Mouse (Mus musculus): ENCODE measurements around the gene Ccdc9b.

Gene Ccdc9b

DNA sequence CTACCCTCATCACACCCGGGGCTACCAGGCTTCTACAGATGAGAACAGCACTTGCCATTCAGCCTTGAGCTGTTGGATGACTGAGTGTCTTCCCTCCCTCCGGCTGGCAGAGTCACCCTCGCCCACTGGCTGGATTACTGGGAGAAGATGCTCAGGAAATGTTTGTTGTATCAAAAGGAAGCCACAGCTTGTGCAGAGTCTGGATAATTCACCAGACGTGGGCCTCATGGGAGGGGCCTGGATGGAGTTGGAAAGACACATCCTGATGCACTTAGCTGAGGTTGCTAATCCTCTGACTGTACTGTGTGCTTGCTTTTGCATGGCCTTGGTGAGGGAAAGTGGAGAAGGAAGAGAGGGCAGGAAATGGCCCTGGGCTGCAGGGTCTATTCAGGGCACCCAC lies 6.4 kb downstream of the Ccdc9b start:
- in situ Hi-C loops (cut with MboI; ENCODE audit: low pct_unique_long_range_greater_than_20kb in 1 of 2, low sequenced_read_pairs in 2 of 2, unreplicated experiment in 1 of 2) = no loop called here

GRCm38 (mm10) chr2:118755407-118755806 lies 7.1 kb downstream of the Ccdc9b start:
- in situ Hi-C loops (cut with MboI; ENCODE audit: low pct_unique_long_range_greater_than_20kb in 1 of 2, low sequenced_read_pairs in 2 of 2, unreplicated experiment in 1 of 2) = no loop called here

GRCm38 (mm10) chr2:118754143-118754542 lies 8.3 kb downstream of the Ccdc9b start:
- in situ Hi-C loops (cut with MboI; ENCODE audit: low pct_unique_long_range_greater_than_20kb in 1 of 2, low sequenced_read_pairs in 2 of 2, unreplicated experiment in 1 of 2) = no loop called here

DNA sequence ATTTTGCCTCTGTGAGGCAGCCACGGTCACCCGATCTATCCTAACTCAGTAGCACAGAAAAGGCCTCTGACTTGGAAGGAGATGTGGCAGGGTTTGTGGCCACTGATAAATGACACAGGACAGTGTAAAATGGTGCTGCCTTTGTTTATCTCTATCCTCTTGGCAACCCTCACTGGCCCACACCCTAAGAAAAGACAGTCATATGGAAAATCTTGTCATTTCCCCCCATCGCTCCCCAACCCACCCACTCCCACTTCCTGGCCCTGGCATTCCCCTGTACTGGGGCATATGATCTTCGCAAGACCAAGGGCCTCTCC lies 9.7 kb downstream of the Ccdc9b start:
- in situ Hi-C loops (cut with MboI; ENCODE audit: low pct_unique_long_range_greater_than_20kb in 1 of 2, low sequenced_read_pairs in 2 of 2, unreplicated experiment in 1 of 2) = no loop called here

DNA sequence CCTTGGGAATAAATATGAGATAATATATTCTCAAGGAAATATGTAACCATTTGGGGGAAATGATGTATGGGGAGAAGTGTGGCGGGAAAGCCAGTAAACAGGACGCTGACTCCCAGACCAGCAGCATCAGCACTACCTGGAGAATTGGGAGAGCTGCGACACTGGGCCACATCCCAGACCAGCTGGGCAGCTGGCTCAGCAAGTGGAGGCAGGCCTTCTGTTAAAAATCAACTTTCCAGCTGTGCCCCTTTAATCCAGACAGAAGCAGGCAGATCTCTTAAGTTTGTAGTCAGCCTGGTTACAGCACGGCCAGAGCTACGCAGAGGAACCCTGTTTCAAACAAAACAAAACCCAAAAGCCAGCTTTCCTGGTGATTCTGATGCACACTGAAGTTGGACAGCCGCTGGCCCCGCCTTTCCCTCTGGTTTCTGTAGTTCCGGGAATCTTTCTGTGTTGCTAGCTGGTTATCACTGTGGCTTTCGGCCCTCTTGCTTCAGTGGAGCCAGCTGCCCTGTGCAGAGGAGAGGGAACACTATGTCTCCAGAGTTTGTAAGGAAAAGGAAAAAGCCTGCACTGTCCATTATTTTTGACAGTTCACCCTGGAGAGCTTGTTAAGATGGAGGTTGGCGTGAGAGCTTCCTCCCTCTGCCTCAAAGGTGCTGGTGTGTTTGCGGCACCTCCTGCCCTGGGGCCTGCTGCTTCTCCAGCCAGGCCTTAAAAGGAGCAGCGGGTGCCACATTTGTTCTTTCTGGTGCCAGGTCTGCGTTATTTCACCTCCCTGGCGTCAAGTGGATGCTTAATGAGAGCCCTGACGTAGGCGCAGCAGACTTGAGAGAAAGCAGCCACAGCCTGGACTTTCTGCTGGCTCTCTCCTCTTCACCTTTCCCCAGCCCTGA lies 10.3 kb downstream of the Ccdc9b start:
- in situ Hi-C loops (cut with MboI; ENCODE audit: low pct_unique_long_range_greater_than_20kb in 1 of 2, low sequenced_read_pairs in 2 of 2, unreplicated experiment in 1 of 2) = no loop called here

DNA sequence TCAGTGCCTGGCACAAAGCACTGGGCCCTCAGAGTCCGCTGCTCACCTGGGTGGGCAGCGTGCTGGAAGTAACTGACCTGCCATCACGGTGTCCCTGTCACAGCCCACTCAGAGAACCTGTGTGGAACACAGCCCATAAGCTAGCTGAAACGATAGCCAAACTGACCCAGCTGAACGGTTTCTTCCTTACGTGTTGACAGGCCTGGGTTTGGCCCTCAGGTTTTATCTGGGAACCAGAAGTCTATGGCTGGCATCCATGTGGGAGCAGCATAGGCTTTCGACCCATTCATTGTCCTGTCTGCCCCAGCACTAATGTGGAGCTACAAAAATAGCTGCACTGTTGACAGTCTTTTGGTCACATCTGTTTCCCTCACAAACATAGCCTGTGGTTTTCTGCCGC lies 12.0 kb downstream of the Ccdc9b start:
- in situ Hi-C loops (cut with MboI; ENCODE audit: low pct_unique_long_range_greater_than_20kb in 1 of 2, low sequenced_read_pairs in 2 of 2, unreplicated experiment in 1 of 2) = no loop called here

GRCm38 (mm10) chr2:118749341-118749884 lies 13.0 kb downstream of the Ccdc9b start:
- in situ Hi-C loops (cut with MboI; ENCODE audit: low pct_unique_long_range_greater_than_20kb in 1 of 2, low sequenced_read_pairs in 2 of 2, unreplicated experiment in 1 of 2) = no loop called here

- in situ Hi-C loops (cut with MboI; ENCODE audit: low pct_unique_long_range_greater_than_20kb in 1 of 2, low sequenced_read_pairs in 2 of 2, unreplicated experiment in 1 of 2) = no loop called here
Measured at GRCm38 (mm10) chr2:118747301-118747960, 15.0 kb downstream of the Ccdc9b start.

DNA sequence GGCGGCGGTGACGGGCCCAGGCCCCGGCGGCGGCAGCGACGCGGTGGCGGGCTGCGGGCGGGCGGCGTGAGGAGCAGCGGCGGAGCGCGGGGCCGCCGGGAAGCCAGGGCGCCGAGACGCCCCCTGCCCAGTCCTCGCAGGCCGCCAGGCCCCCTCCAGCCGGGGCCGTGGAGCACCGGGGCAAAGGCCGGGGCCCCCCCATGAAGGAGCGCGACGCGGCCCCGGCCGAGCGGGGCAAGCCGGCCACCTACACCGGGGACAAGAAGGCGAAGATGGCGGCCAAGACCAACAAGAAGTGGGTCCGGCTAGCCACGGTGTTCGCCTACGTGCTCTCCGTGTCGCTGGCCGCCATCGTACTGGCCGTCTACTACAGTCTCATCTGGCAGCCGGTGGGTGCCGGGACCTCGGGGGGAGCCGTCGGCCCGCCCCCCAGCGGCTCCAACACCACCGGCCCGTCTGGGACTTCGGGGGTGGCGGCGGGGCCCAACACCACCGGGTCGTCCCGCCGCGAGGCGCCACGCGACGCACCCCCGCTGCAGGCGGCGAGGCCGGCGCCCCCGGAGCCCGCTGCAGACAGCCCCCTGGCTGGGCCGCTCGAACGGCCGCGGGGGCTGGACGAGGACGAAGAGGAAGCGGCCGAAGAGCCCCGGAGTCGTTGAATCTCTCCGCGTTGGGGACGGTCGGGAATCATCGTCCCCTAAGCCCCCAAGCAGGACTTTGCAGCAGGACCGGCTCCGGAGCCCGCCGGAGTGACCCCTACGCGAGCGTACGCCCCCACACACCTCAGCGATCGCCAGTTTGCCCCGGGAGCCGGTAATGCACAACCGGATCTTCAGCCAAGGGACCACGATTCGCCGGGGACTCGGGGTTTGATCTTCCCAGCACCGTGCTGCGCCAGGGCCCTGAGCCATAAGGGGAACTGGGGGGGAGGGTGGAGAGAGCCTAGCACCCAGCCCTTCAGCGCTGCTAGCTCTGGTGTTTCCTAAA lies 16.3 kb downstream of the Ccdc9b start:
- in situ Hi-C loops (cut with MboI; ENCODE audit: low pct_unique_long_range_greater_than_20kb in 1 of 2, low sequenced_read_pairs in 2 of 2, unreplicated experiment in 1 of 2) = no loop called here

GRCm38 (mm10) chr2:118745232-118745884 lies 17.1 kb downstream of the Ccdc9b start, which contains the start of gene Inafm2:
Gene Inafm2 (plus strand): TSS chr2:118745758.
- in situ Hi-C loops (cut with MboI; ENCODE audit: low pct_unique_long_range_greater_than_20kb in 1 of 2, low sequenced_read_pairs in 2 of 2, unreplicated experiment in 1 of 2) = no loop called here

DNA sequence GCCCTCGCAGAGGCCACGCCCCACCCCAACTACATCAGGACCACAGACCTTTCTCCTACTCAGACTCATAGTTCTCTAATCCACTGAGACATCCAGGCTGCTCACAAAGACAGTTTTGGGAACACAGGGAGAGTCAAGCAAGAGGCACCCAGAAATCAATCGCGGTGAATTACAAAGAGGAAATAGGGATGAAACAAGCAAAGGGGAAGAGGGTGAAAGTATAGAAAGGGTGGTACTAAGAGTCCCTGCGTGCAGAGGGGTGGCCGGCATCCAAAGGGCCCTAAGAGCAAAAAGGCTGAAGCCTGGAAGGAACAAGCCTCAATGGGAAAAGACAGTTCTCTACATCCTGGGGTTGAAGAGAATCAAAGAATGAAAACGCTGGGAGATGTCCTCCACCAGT lies 17.8 kb downstream of the Ccdc9b start:
- in situ Hi-C loops (cut with MboI; ENCODE audit: low pct_unique_long_range_greater_than_20kb in 1 of 2, low sequenced_read_pairs in 2 of 2, unreplicated experiment in 1 of 2) = no loop called here

GRCm38 (mm10) chr2:118743261-118743943 lies 19.1 kb downstream of the Ccdc9b start:
- in situ Hi-C loops (cut with MboI; ENCODE audit: low pct_unique_long_range_greater_than_20kb in 1 of 2, low sequenced_read_pairs in 2 of 2, unreplicated experiment in 1 of 2) = no loop called here

DNA sequence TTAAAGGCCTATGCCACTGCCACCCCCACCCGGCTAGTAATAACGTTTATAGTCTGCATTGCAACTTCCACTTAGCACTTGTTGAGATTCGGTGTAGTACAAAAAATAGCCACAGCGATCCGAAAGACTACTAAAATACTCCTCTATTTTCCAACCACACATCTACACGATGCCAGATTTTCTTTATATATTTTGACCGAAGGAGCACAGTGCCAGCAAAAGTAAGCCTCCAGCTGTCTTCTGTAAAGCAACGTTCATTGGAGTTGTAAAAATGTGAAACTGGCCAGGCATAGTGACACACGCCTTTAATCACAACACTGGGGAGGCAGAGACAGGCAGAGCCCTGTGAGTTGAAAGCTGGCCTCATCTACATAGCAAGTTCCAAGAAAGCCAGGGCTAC lies 21.3 kb downstream of the Ccdc9b start:
- in situ Hi-C loops (cut with MboI; ENCODE audit: low pct_unique_long_range_greater_than_20kb in 1 of 2, low sequenced_read_pairs in 2 of 2, unreplicated experiment in 1 of 2) = no loop called here

GRCm38 (mm10) chr2:118740341-118740740 lies 22.1 kb downstream of the Ccdc9b start:
- in situ Hi-C loops (cut with MboI; ENCODE audit: low pct_unique_long_range_greater_than_20kb in 1 of 2, low sequenced_read_pairs in 2 of 2, unreplicated experiment in 1 of 2) = no loop called here

DNA sequence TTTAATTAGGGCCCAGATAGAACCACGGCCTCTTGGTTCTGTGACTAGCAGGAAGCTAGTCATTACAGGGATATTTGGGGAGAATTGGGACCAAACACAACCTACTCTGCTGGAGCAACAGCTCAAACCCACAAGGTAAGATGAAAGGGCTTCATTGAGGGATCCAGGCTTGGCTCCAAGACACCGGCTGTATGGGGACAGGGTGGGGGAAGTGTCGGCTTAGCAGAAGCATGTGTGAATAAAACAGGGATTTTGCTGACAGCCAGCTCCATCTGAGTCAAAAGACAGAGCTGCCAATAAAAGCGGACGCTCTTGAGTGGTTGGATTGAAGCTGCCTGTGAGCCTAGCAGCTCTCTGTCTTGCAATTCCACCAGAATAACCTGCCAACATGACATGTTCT lies 29.1 kb downstream of the Ccdc9b start:
- in situ Hi-C loops (cut with MboI; ENCODE audit: low pct_unique_long_range_greater_than_20kb in 1 of 2, low sequenced_read_pairs in 2 of 2, unreplicated experiment in 1 of 2) = no loop called here

DNA sequence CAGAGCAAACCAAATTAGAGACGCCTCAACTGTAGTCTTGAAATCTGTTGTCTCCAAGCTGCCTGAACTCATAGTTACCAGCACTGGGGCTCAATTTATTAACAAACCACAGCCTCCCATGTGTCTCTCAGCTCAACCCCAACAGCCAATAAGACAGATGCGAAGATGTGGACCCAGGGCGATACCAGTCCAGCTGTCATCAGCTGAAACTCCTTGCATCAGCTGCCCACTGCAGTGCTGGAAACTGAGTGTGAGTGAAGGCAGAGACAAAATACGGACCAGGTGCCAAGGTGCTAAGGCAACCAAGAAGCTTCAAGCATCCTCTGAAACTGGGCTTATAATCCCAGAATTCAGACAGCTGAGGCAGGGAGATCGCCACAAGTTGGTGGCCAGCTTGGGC lies 30.5 kb downstream of the Ccdc9b start:
- in situ Hi-C loops (cut with MboI; ENCODE audit: low pct_unique_long_range_greater_than_20kb in 1 of 2, low sequenced_read_pairs in 2 of 2, unreplicated experiment in 1 of 2) = no loop called here

GRCm38 (mm10) chr2:118730622-118730915 lies 31.9 kb downstream of the Ccdc9b start:
- in situ Hi-C loops (cut with MboI; ENCODE audit: low pct_unique_long_range_greater_than_20kb in 1 of 2, low sequenced_read_pairs in 2 of 2, unreplicated experiment in 1 of 2) = no loop called here

Data from mouse embryonic stem cell (cell line).